Mouse (Mus musculus): ENCODE data around the gene Gm6899. TPM values are rescaled to one million over a fixed set of nuclear protein-coding genes. Genes with fewer than 3 reads are reported as not detected.

Gm6899 gene
- polyA plus RNA-seq, 1 experiment from 2014 or later = not detected

- H3K9me3 ChIP-seq (ENCODE audit: control insufficient read depth, low read length) = no peaks in the 10 kb centered on the region
- H3K4me1 ChIP-seq (ENCODE audit: control insufficient read depth, insufficient read depth, low read length) = no peaks in the 10 kb centered on the region
- 91% methylated on average over 2 of the region's 2 CpGs for WGBS
- H3K9ac ChIP-seq (ENCODE audit: low read depth, low read length) = no peak overlapping the region
- H3K27ac ChIP-seq (replicated peaks; ENCODE audit: low read depth, low read length) = no peak overlapping the region
- ATAC-seq (ENCODE audit: low read depth) (no peak), DNase-seq (ENCODE audit: low spot score) (no peak)
- no peaks in the 10 kb centered on the region for H3K36me3 ChIP-seq (ENCODE audit: control insufficient read depth, insufficient read depth, low read length)
- no peak overlapping the region for H3K4me2 ChIP-seq (ENCODE audit: low read depth, low read length)
- no peak overlapping the region for H3K4me3 ChIP-seq (ENCODE audit: low read depth, low read length)
- H3K27me3 ChIP-seq (replicated peaks; ENCODE audit: control insufficient read depth, insufficient read depth, low read length) = no peaks in the 10 kb centered on the region
Observed at GRCm38 (mm10) chr11:26618475-26619223, 25.6 kb downstream of the Gm6899 start.

GRCm38 (mm10) chr11:26622727-26623126, 29.7 kb downstream of the Gm6899 start:
- Histone ChIP-seq H3K4me2 (ENCODE audit: low read depth, low read length) (no peak overlapping the region), H3K4me1 (ENCODE audit: control insufficient read depth, insufficient read depth, low read length) (no peaks in the 10 kb centered on the region), H3K4me3 (ENCODE audit: low read depth, low read length) (no peak overlapping the region), H3K27me3 (replicated peaks; ENCODE audit: control insufficient read depth, insufficient read depth, low read length) (no peaks in the 10 kb centered on the region), H3K27ac (replicated peaks; ENCODE audit: low read depth, low read length) (no peak overlapping the region), H3K9me3 (ENCODE audit: control insufficient read depth, low read length) (no peaks in the 10 kb centered on the region), H3K36me3 (ENCODE audit: control insufficient read depth, insufficient read depth, low read length) (no peaks in the 10 kb centered on the region), H3K9ac (ENCODE audit: low read depth, low read length) (no peak overlapping the region)
- ATAC-seq (ENCODE audit: low read depth) = no peak
- 80% methylated on average over 5 of the region's 5 CpGs for WGBS
- no peak for DNase-seq (ENCODE audit: low spot score)

- no peak for ATAC-seq (ENCODE audit: low read depth)
- no peak overlapping the region for H3K4me3 ChIP-seq (ENCODE audit: low read depth, low read length)
Observed at GRCm38 (mm10) chr11:26636239-26636638, 43.2 kb downstream of the Gm6899 start.

GRCm38 (mm10) chr11:26640314-26640785, 47.3 kb downstream of the Gm6899 start:
- DNase-seq (ENCODE audit: low spot score) (no peak), ATAC-seq (ENCODE audit: low read depth) (no peak)
- H3K27me3 ChIP-seq (replicated peaks; ENCODE audit: control insufficient read depth, insufficient read depth, low read length) = no peaks in the 10 kb centered on the region
- no peak overlapping the region for H3K4me2 ChIP-seq (ENCODE audit: low read depth, low read length)
- H3K9ac ChIP-seq (ENCODE audit: low read depth, low read length) = no peak overlapping the region
- H3K27ac ChIP-seq (replicated peaks; ENCODE audit: low read depth, low read length) = no peak overlapping the region
- no peaks in the 10 kb centered on the region for H3K4me1 ChIP-seq (ENCODE audit: control insufficient read depth, insufficient read depth, low read length)
- H3K36me3 ChIP-seq (ENCODE audit: control insufficient read depth, insufficient read depth, low read length) = no peaks in the 10 kb centered on the region
- peaks cover 9% of the 10 kb centered on the region; the same call in 1 of the 2 replicates for H3K9me3 ChIP-seq (ENCODE audit: control insufficient read depth, low read length)
- no peak overlapping the region for H3K4me3 ChIP-seq (ENCODE audit: low read depth, low read length)
- 75% methylated on average over 8 of the region's 8 CpGs for WGBS

More at GRCm38 (mm10) chr11:26636239-26636638, 43.2 kb downstream of the Gm6899 start:
- H3K36me3 ChIP-seq (ENCODE audit: control insufficient read depth, insufficient read depth, low read length) = no peaks in the 10 kb centered on the region
- no peak overlapping the region for H3K4me2 ChIP-seq (ENCODE audit: low read depth, low read length)
- H3K9me3 ChIP-seq (ENCODE audit: control insufficient read depth, low read length) = no peaks in the 10 kb centered on the region
- WGBS = 75% methylated on average over 1 of the region's 1 CpGs
- DNase-seq (ENCODE audit: low spot score) = no peak
- no peak overlapping the region for H3K27ac ChIP-seq (replicated peaks; ENCODE audit: low read depth, low read length)
- no peak overlapping the region for H3K9ac ChIP-seq (ENCODE audit: low read depth, low read length)
- no peaks in the 10 kb centered on the region for H3K4me1 ChIP-seq (ENCODE audit: control insufficient read depth, insufficient read depth, low read length)
- no peaks in the 10 kb centered on the region for H3K27me3 ChIP-seq (replicated peaks; ENCODE audit: control insufficient read depth, insufficient read depth, low read length)

GRCm38 (mm10) chr11:26642141-26642540, 49.1 kb downstream of the Gm6899 start:
- Histone ChIP-seq H3K4me2 (ENCODE audit: low read depth, low read length) (no peak overlapping the region), H3K27ac (replicated peaks; ENCODE audit: low read depth, low read length) (no peak overlapping the region), H3K9me3 (ENCODE audit: control insufficient read depth, low read length) (peaks cover 9% of the 10 kb centered on the region; the same call in 1 of the 2 replicates), H3K27me3 (replicated peaks; ENCODE audit: control insufficient read depth, insufficient read depth, low read length) (no peaks in the 10 kb centered on the region), H3K36me3 (ENCODE audit: control insufficient read depth, insufficient read depth, low read length) (no peaks in the 10 kb centered on the region), H3K9ac (ENCODE audit: low read depth, low read length) (no peak overlapping the region), H3K4me1 (ENCODE audit: control insufficient read depth, insufficient read depth, low read length) (no peaks in the 10 kb centered on the region), H3K4me3 (ENCODE audit: low read depth, low read length) (no peak overlapping the region)
- DNase-seq (ENCODE audit: low spot score) = no peak
- WGBS = 81% methylated on average over 1 of the region's 1 CpGs
- ATAC-seq (ENCODE audit: low read depth) = no peak

Other genes with a start within 250 kb of the Gm6899 start
- 22.6 and 24.0 TPM in 2 replicates for gene Fancl, start 207.1 kb upstream of the Gm6899 start, polyA plus RNA-seq (2014; fragmentation: Nextera tagmentation; extraction: Ambion mirVana)
- 18.9 and 22.4 TPM in 2 replicates for gene Vrk2, start 758 bp downstream of the Gm6899 start, polyA plus RNA-seq (2014; fragmentation: Nextera tagmentation; extraction: Ambion mirVana)

All from embryonic facial prominence, embryonic 14.5 days (tissue).